Mouse (Mus musculus): Measurements from ENCODE around the gene Anapc5. TPM values are rescaled to one million over a fixed set of nuclear protein-coding genes. Genes with fewer than 3 reads are reported as not detected.

Gene Anapc5
- polyA plus RNA-seq, 2 experiments, result 427 to 686 TPM

GRCm38 (mm10) chr5:122778231-122779226 lies 42.6 kb downstream of the Anapc5 start:
- Histone ChIP-seq H3K4me3 (replicated peaks; ENCODE audit: low read length) (peak overlapping the region; percentile 75), H3K9me3 (ENCODE audit: control insufficient read depth, low read length) (no peaks in the 10 kb centered on the region), H3K4me1 (ENCODE audit: control insufficient read depth, insufficient read depth, low read length) (peaks cover 2% of the 10 kb centered on the region; the same call in 1 of the 2 replicates), H3K4me2 (replicated peaks; ENCODE audit: low read depth, low read length, severe bottlenecking) (peak overlapping the region; percentile 92), H3K27me3 (ENCODE audit: control insufficient read depth, insufficient read depth, low read length) (no peaks in the 10 kb centered on the region), H3K36me3 (ENCODE audit: control insufficient read depth, insufficient read depth, low read length) (no peaks in the 10 kb centered on the region; the same call in 1 of the 2 replicates), H3K9ac (ENCODE audit: low read depth, low read length, severe bottlenecking) (peak overlapping the region; percentile 87), H3K27ac (replicated peaks; ENCODE audit: low read depth, low read length) (peak overlapping the region; percentile 82; the same call in 1 of the 2 replicates)
- no peak for TF ChIP-seq POLR2A (IDR thresholded peaks at IDR 0.05; ENCODE audit: borderline replicate concordance, extremely low read depth, insufficient read depth, insufficient read length)
- DNase-seq (ENCODE audit: low spot score) (no peak), ATAC-seq (ENCODE audit: low FRiP score, low read depth) (peak; percentile 45)
- 5% methylated on average over 24 of the region's 55 CpGs for WGBS

GRCm38 (mm10) chr5:122777322-122777721 lies 43.8 kb downstream of the Anapc5 start:
- Histone ChIP-seq H3K27me3 (ENCODE audit: control insufficient read depth, insufficient read depth, low read length) (no peaks in the 10 kb centered on the region), H3K4me2 (replicated peaks; ENCODE audit: low read depth, low read length, severe bottlenecking) (no peak overlapping the region), H3K9ac (ENCODE audit: low read depth, low read length, severe bottlenecking) (no peak overlapping the region), H3K36me3 (ENCODE audit: control insufficient read depth, insufficient read depth, low read length) (no peaks in the 10 kb centered on the region; the same call in 1 of the 2 replicates), H3K4me1 (ENCODE audit: control insufficient read depth, insufficient read depth, low read length) (peaks cover 2% of the 10 kb centered on the region; the same call in 1 of the 2 replicates), H3K9me3 (ENCODE audit: control insufficient read depth, low read length) (no peaks in the 10 kb centered on the region), H3K4me3 (replicated peaks; ENCODE audit: low read length) (no peak overlapping the region), H3K27ac (replicated peaks; ENCODE audit: low read depth, low read length) (no peak overlapping the region)
- ATAC-seq (ENCODE audit: low FRiP score, low read depth) (no peak), DNase-seq (ENCODE audit: low spot score) (no peak)
- 32% methylated on average over 2 of the region's 2 CpGs for WGBS
- no peak for TF ChIP-seq POLR2A (IDR thresholded peaks at IDR 0.05; ENCODE audit: borderline replicate concordance, extremely low read depth, insufficient read depth, insufficient read length)

DNA sequence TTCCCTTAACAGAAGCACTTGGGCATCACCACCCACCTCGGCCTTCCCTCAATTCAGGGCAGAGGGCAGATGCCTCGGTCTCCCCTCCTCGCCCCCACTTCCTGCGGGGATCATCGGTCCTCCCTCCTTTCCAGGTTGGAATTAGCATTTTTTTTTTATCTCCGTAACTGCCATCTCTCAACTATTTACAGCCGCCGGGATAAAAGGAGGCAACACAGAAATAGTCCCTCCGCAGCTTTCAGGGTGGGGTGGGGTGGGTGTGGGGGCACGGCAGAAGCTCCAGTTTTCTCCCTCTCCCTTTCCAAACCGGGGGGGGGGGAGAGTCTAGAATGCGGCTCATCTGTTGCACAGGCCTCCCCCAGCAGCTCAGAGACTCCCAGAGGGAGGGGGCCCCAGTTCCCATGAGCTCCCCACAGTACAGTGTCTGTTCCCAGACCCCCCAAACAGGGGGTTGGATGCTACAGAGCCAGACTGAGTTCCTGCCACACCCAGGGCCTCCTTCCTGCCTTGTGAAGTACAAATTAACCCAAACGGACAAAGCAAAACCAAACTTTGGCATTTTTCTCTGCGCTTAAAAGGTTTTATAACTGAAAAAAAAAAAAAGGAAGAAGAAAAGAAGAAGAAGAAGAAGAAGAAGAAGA lies 45.4 kb downstream of the Anapc5 start:
- 71% methylated on average over 14 of the region's 14 CpGs for WGBS
- ATAC-seq (ENCODE audit: low FRiP score, low read depth), result no peak

GRCm38 (mm10) chr5:122774743-122775611 lies 46.2 kb downstream of the Anapc5 start:
- Histone ChIP-seq H3K4me2 (replicated peaks; ENCODE audit: low read depth, low read length, severe bottlenecking) (no peak overlapping the region), H3K27me3 (ENCODE audit: control insufficient read depth, insufficient read depth, low read length) (no peaks in the 10 kb centered on the region), H3K4me1 (ENCODE audit: control insufficient read depth, insufficient read depth, low read length) (peaks cover 13% of the 10 kb centered on the region), H3K9ac (ENCODE audit: low read depth, low read length, severe bottlenecking) (no peak overlapping the region), H3K27ac (replicated peaks; ENCODE audit: low read depth, low read length) (no peak overlapping the region), H3K36me3 (ENCODE audit: control insufficient read depth, insufficient read depth, low read length) (no peaks in the 10 kb centered on the region; the same call in 1 of the 2 replicates), H3K9me3 (ENCODE audit: control insufficient read depth, low read length) (no peaks in the 10 kb centered on the region), H3K4me3 (replicated peaks; ENCODE audit: low read length) (no peak overlapping the region)
- no peak for TF ChIP-seq POLR2A (IDR thresholded peaks at IDR 0.05; ENCODE audit: borderline replicate concordance, extremely low read depth, insufficient read depth, insufficient read length)
- DNase-seq (ENCODE audit: low spot score), result no peak
- 79% methylated on average over 28 of the region's 28 CpGs for WGBS
- ATAC-seq (ENCODE audit: low FRiP score, low read depth), result no peak

More for the DNA sequence above, 45.4 kb downstream of the Anapc5 start:
- Histone ChIP-seq H3K27ac (replicated peaks; ENCODE audit: low read depth, low read length) (no peak overlapping the region), H3K9ac (ENCODE audit: low read depth, low read length, severe bottlenecking) (no peak overlapping the region), H3K4me3 (replicated peaks; ENCODE audit: low read length) (no peak overlapping the region), H3K4me2 (replicated peaks; ENCODE audit: low read depth, low read length, severe bottlenecking) (no peak overlapping the region), H3K4me1 (ENCODE audit: control insufficient read depth, insufficient read depth, low read length) (peaks cover 6% of the 10 kb centered on the region), H3K27me3 (ENCODE audit: control insufficient read depth, insufficient read depth, low read length) (no peaks in the 10 kb centered on the region), H3K36me3 (ENCODE audit: control insufficient read depth, insufficient read depth, low read length) (no peaks in the 10 kb centered on the region; the same call in 1 of the 2 replicates), H3K9me3 (ENCODE audit: control insufficient read depth, low read length) (no peaks in the 10 kb centered on the region)
- no peak for DNase-seq (ENCODE audit: low spot score)
- TF ChIP-seq POLR2A (IDR thresholded peaks at IDR 0.05; ENCODE audit: borderline replicate concordance, extremely low read depth, insufficient read depth, insufficient read length), result no peak

Data from limb, embryonic 14.5 days (tissue).